ENCODE assay signal across 8 mouse cellular contexts in genomic region chr11:116078221-116078620, GRCm38 (mm10). TPM values are rescaled to one million over a fixed set of nuclear protein-coding genes. Genes with fewer than 3 reads are reported as not detected.
DNase-seq lines count a peak whose midpoint lies in the region; ATAC-seq and TF ChIP-seq lines count a peak whose summit lies in the region.

No protein-coding gene starts in this region.

- peak in 1 of 2 experiments; percentile 49 for DNase-seq in cerebellum, adult 2 months
- no peak for DNase-seq in cerebellum, postnatal 4 days (ENCODE audit: low spot score in 2 of 2)
- DNase-seq in gastrocnemius, postnatal 25 days = peak; percentile 44
- DNase-seq in lung, postnatal 4 days = peak; percentile 84
- DNase-seq in spleen, adult 12 weeks (ENCODE audit: low spot score) = peak; percentile 59
- DNase-seq in frontal cortex, postnatal 36 days (ENCODE audit: low spot score in 2 of 2) = no peak

- no peak for TF ChIP-seq CTCF in cerebellum, adult 2 months (IDR thresholded peaks at IDR 0.05; ENCODE audit: borderline replicate concordance, insufficient read depth, low read depth, low read length)
- TF ChIP-seq CTCF in bone marrow, adult 2 months (IDR thresholded peaks at IDR 0.05; ENCODE audit: control insufficient read depth, insufficient read depth, low read length) = no peak

- 5% methylated on average over 16 of the region's 16 CpGs for WGBS in cerebellum, adult 2 months
- 3% methylated on average over 15 of the region's 16 CpGs for WGBS in bone marrow, adult 2 months
- 9% methylated on average over 16 of the region's 16 CpGs for WGBS in kidney, embryonic 16.5 days

- peak overlapping the region; percentile 52 for H3K4me2 ChIP-seq in kidney, embryonic 16.5 days (replicated peaks; ENCODE audit: low read depth, low read length)

- no peaks in the 10 kb centered on the region for H3K27me3 ChIP-seq in cerebellum, adult 2 months (ENCODE audit: control insufficient read depth, insufficient read depth, low read length)
- no peaks in the 10 kb centered on the region for H3K27me3 ChIP-seq in kidney, embryonic 16.5 days (ENCODE audit: insufficient read depth, low read length)

- no peaks in the 10 kb centered on the region for H3K9me3 ChIP-seq in kidney, embryonic 16.5 days (ENCODE audit: low read length)

- H3K36me3 ChIP-seq in kidney, embryonic 16.5 days (ENCODE audit: insufficient read depth, low read length) = peaks cover 32% of the 10 kb centered on the region

- peak overlapping the region; percentile 4 for H3K27ac ChIP-seq in cerebellum, adult 2 months (ENCODE audit: insufficient read depth, low read length)
- H3K27ac ChIP-seq in bone marrow, adult 2 months (ENCODE audit: control insufficient read depth, insufficient read depth, low read depth, low read length, poor library complexity) = peak overlapping the region; percentile 98
- peak overlapping the region; percentile 51; the same call in 1 of the 2 replicates for H3K27ac ChIP-seq in kidney, embryonic 16.5 days (ENCODE audit: low read length)

- TF ChIP-seq POLR2A in cerebellum, adult 2 months (IDR thresholded peaks at IDR 0.05; ENCODE audit: borderline replicate concordance, insufficient read depth, low read length) = no peak
- TF ChIP-seq POLR2A in bone marrow, adult 2 months (IDR thresholded peaks at IDR 0.05; ENCODE audit: borderline replicate concordance, control insufficient read depth, low read depth, low read length) = peak; percentile 95

- ATAC-seq in kidney, embryonic 16.5 days (ENCODE audit: low FRiP score, low TSS enrichment) = peak; percentile 21; the same call in 1 of the 2 replicates

- H3K4me1 ChIP-seq in cerebellum, adult 2 months (ENCODE audit: control insufficient read depth, insufficient read depth, low read length) = peaks cover 58% of the 10 kb centered on the region
- peaks cover 2% of the 10 kb centered on the region; the same call in 1 of the 2 replicates for H3K4me1 ChIP-seq in bone marrow, adult 2 months (ENCODE audit: control insufficient read depth, insufficient read depth, low read length)
- H3K4me1 ChIP-seq in kidney, embryonic 16.5 days (ENCODE audit: insufficient read depth, low read length) = peaks cover 20% of the 10 kb centered on the region

- peak overlapping the region; percentile 55; the same call in 1 of the 2 replicates for H3K9ac ChIP-seq in kidney, embryonic 16.5 days (replicated peaks; ENCODE audit: low read length)

- H3K4me3 ChIP-seq in cerebellum, adult 2 months (replicated peaks; ENCODE audit: insufficient read depth, low read depth, low read length) = no peak overlapping the region
- H3K4me3 ChIP-seq in bone marrow, adult 2 months (replicated peaks; ENCODE audit: control insufficient read depth, low read depth, low read length) = peak overlapping the region; percentile 71
- H3K4me3 ChIP-seq in kidney, embryonic 16.5 days (ENCODE audit: low read length) = peak overlapping the region; percentile 32

RNA-seq across cellular contexts. Expression of gene Unc13d, which starts 0.5 kb away (rescaled TPM):
- polyA plus RNA-seq in cerebellum, adult 2 months (2012; rRNA removed) = 3.8 and 5.7 TPM in 2 replicates
- 31.2 and 63.0 TPM in 2 replicates for polyA plus RNA-seq in bone marrow, adult 2 months (2011; ENCODE audit: insufficient read depth, insufficient read length, low replicate concordance, missing spikeins)
- under 1 TPM; 0.16 to 0.38 TPM for total RNA-seq in gastrocnemius, postnatal 25 days (2021)
- 1.00 and 1.4 TPM in 2 replicates for polyA plus RNA-seq in kidney, embryonic 16.5 days (2015; fragmentation: Nextera tagmentation; extraction: Ambion mirVana)

RNA-seq across cellular contexts. Expression of gene Wbp2, which starts 8.6 kb away (rescaled TPM):
- polyA plus RNA-seq in cerebellum, adult 2 months (2012; rRNA removed) = 509 and 539 TPM in 2 replicates
- 55.0 and 68.0 TPM in 2 replicates for polyA plus RNA-seq in bone marrow, adult 2 months (2011; ENCODE audit: insufficient read depth, insufficient read length, low replicate concordance, missing spikeins)
- total RNA-seq in gastrocnemius, postnatal 25 days (2021) = 10 to 100 TPM; 58.1 to 64.4 TPM
- polyA plus RNA-seq in kidney, embryonic 16.5 days (2015; fragmentation: Nextera tagmentation; extraction: Ambion mirVana) = 99.4 and 123 TPM in 2 replicates

RNA-seq across cellular contexts. Expression of gene Unk, which starts 48.1 kb away (rescaled TPM):
- 48.1 and 49.1 TPM in 2 replicates for polyA plus RNA-seq in cerebellum, adult 2 months (2012; rRNA removed)
- 11.8 and 43.0 TPM in 2 replicates for polyA plus RNA-seq in bone marrow, adult 2 months (2011; ENCODE audit: insufficient read depth, insufficient read length, low replicate concordance, missing spikeins)
- total RNA-seq in gastrocnemius, postnatal 25 days (2021) = 1 to 10 TPM; 6.1 to 6.6 TPM
- 41.2 and 46.6 TPM in 2 replicates for polyA plus RNA-seq in kidney, embryonic 16.5 days (2015; fragmentation: Nextera tagmentation; extraction: Ambion mirVana)

RNA-seq across cellular contexts. Expression of gene Trim47, which starts 48.8 kb away (rescaled TPM):
- polyA plus RNA-seq in cerebellum, adult 2 months (2012; rRNA removed) = 4.1 TPM in 2 replicates
- polyA plus RNA-seq in bone marrow, adult 2 months (2011; ENCODE audit: insufficient read depth, insufficient read length, low replicate concordance, missing spikeins) = 3.1 and 8.9 TPM in 2 replicates
- 10 to 100 TPM in 1 of 2 experiments, 1 to 10 TPM in 1; 7.9 to 14.5 TPM for total RNA-seq in gastrocnemius, postnatal 25 days (2021)
- polyA plus RNA-seq in kidney, embryonic 16.5 days (2015; fragmentation: Nextera tagmentation; extraction: Ambion mirVana) = 23.9 and 31.2 TPM in 2 replicates

RNA-seq across cellular contexts. Expression of gene H3f3b, which starts 50.5 kb away (rescaled TPM):
- 456 and 541 TPM in 2 replicates for polyA plus RNA-seq in cerebellum, adult 2 months (2012; rRNA removed)
- polyA plus RNA-seq in bone marrow, adult 2 months (2011; ENCODE audit: insufficient read depth, insufficient read length, low replicate concordance, missing spikeins) = 386 and 402 TPM in 2 replicates
- 10 to 100 TPM; 65.8 to 68.4 TPM for total RNA-seq in gastrocnemius, postnatal 25 days (2021)
- 1,676 and 1,744 TPM in 2 replicates for polyA plus RNA-seq in kidney, embryonic 16.5 days (2015; fragmentation: Nextera tagmentation; extraction: Ambion mirVana)

Comparison
In these comparisons a context has a peak if more than half of its experiments do, and no peak if none do; other contexts are left out.
1. DNase-seq: peak in gastrocnemius, postnatal 25 days (single experiment), lung, postnatal 4 days (2 of 2) and spleen, adult 12 weeks (single experiment); none in cerebellum, postnatal 4 days (0 of 2) and frontal cortex, postnatal 36 days (0 of 2).
2. H3K27ac ChIP-seq: peak in every context shown above with its lines; median percentile 98 in bone marrow, adult 2 months; 51 in kidney, embryonic 16.5 days; 4 in cerebellum, adult 2 months.